Mouse (Mus musculus) intestine, postnatal 0 days (tissue): ENCODE results near the gene Dnph1. TPM values are rescaled to one million over a fixed set of nuclear protein-coding genes. Genes with fewer than 3 reads are reported as not detected.

ENCODE experiments used
- ATAC-seq: fragments of 200-750 bp; cut with Nextera tagmentation; 2 replicates; pipeline ENCODE4 v1.8.0; 2017; ENCODE audit warnings: mild to moderate bottlenecking, moderate TSS enrichment, moderate library complexity
- H3K27ac ChIP-seq: fragments of 300-500 bp; sonication (generic); 2 replicates; pipeline ENCODE4 v1.5.1; 2014; ENCODE audit warnings: mild to moderate bottlenecking, low read depth, low read length, moderate library complexity
- H3K27me3 ChIP-seq: fragments of 300-500 bp; sonication (generic); replicated peaks from 2 replicates; pipeline ENCODE4 v1.6.1; 2014; ENCODE audit warnings: low read length, mixed read lengths; ENCODE audit not compliant: control insufficient read depth, insufficient read depth
- H3K36me3 ChIP-seq: fragments of 300-500 bp; sonication (generic); 2 replicates; pipeline ENCODE4 v1.6.1; 2014; ENCODE audit warnings: mild to moderate bottlenecking, moderate library complexity; ENCODE audit not compliant: control insufficient read depth, insufficient read depth
- H3K4me1 ChIP-seq: fragments of 300-500 bp; sonication (generic); replicated peaks from 2 replicates; pipeline ENCODE4 v1.6.1; 2014; ENCODE audit warnings: antibody characterized with exemption, low read length, mixed read lengths; ENCODE audit not compliant: control insufficient read depth, insufficient read depth
- H3K4me2 ChIP-seq: fragments of 300-500 bp; sonication (generic); replicated peaks from 2 replicates; pipeline ENCODE4 v1.6.1; 2014; ENCODE audit warnings: low read depth, mild to moderate bottlenecking, moderate library complexity
- H3K4me3 ChIP-seq: fragments of 300-500 bp; sonication (generic); 2 replicates; pipeline ENCODE4 v1.5.1; 2014; ENCODE audit warnings: low read depth, low read length
- H3K9ac ChIP-seq: fragments of 300-500 bp; sonication (generic); 2 replicates; pipeline ENCODE4 v1.6.1; 2014; ENCODE audit warnings: mild to moderate bottlenecking, low read depth, low read length
- H3K9me3 ChIP-seq: fragments of 300-500 bp; sonication (generic); 2 replicates; pipeline ENCODE4 v1.6.1; 2016; ENCODE audit warnings: mixed run types; ENCODE audit not compliant: control insufficient read depth
- CTCF ChIP-seq: sonication (generic); IDR thresholded peaks from 2 replicates; pipeline ENCODE4 v1.5.1; 2016; ENCODE audit warnings: low read depth, mild to moderate bottlenecking, control low read depth, antibody characterized with exemption, moderate library complexity
- WGBS: fragments of 180-500 bp; shearing (Covaris S2); extraction: QIAGEN DNeasy Blood & Tissue Kit; methylation state at CpG from one replicate; pipeline ENCODE4 v1.1.7; 2014; 5-methylcytosine and 5-hydroxymethylcytosine counted together
- polyA plus RNA-seq: library from polyadenylated mRNA; unstranded; fragments of >200 nt; fragmentation: Nextera tagmentation; extraction: Ambion mirVana; gene quantifications from 2 replicates; pipeline ENCODE4 v1.2.1, GENCODE M21; 2015

The Dnph1 gene
- polyA plus RNA-seq, 1 experiment from 2014 or later, result 10.9 TPM

GRCm38 (mm10) chr17:46477286-46477685, 19.2 kb upstream of the Dnph1 start:
- TF ChIP-seq CTCF, result no peak
- ATAC-seq, result no peak
- H3K9ac ChIP-seq, result no peak overlapping the region
- no peak overlapping the region for H3K4me3 ChIP-seq
- H3K27me3 ChIP-seq, result peaks cover 4% of the 10 kb centered on the region; the same call in 1 of the 2 replicates
- 86% methylated on average over 15 of the region's 15 CpGs for WGBS
- H3K4me1 ChIP-seq, result no peaks in the 10 kb centered on the region
- no peak overlapping the region for H3K4me2 ChIP-seq
- no peak overlapping the region for H3K27ac ChIP-seq
- H3K36me3 ChIP-seq, result no peaks in the 10 kb centered on the region
- no peaks in the 10 kb centered on the region for H3K9me3 ChIP-seq

GRCm38 (mm10) chr17:46483561-46484001, 12.9 kb upstream of the Dnph1 start:
- H3K4me1 ChIP-seq, result no peaks in the 10 kb centered on the region
- no peak overlapping the region for H3K27ac ChIP-seq
- peaks cover 64% of the 10 kb centered on the region for H3K27me3 ChIP-seq
- H3K4me2 ChIP-seq, result peak overlapping the region; percentile 57
- H3K36me3 ChIP-seq, result no peaks in the 10 kb centered on the region
- no peak overlapping the region for H3K9ac ChIP-seq
- peak overlapping the region; percentile 32 for H3K4me3 ChIP-seq
- no peak for TF ChIP-seq CTCF
- WGBS, result 1% methylated on average over 14 of the region's 16 CpGs
- ATAC-seq, result peak; percentile 59
- no peaks in the 10 kb centered on the region for H3K9me3 ChIP-seq

GRCm38 (mm10) chr17:46484021-46484431, 12.5 kb upstream of the Dnph1 start:
- H3K9ac ChIP-seq, result no peak overlapping the region
- peak overlapping the region; percentile 57 for H3K4me2 ChIP-seq
- H3K27ac ChIP-seq, result no peak overlapping the region
- peaks cover 67% of the 10 kb centered on the region for H3K27me3 ChIP-seq
- WGBS, result 3% methylated on average over 13 of the region's 13 CpGs
- ATAC-seq, result peak; percentile 31
- no peaks in the 10 kb centered on the region for H3K36me3 ChIP-seq
- no peaks in the 10 kb centered on the region for H3K9me3 ChIP-seq
- no peak for TF ChIP-seq CTCF
- H3K4me1 ChIP-seq, result no peaks in the 10 kb centered on the region
- H3K4me3 ChIP-seq, result peak overlapping the region; percentile 32

- Histone ChIP-seq H3K27ac (no peak overlapping the region), H3K9me3 (no peaks in the 10 kb centered on the region), H3K27me3 (peaks cover 67% of the 10 kb centered on the region), H3K4me2 (peak overlapping the region; percentile 57), H3K36me3 (no peaks in the 10 kb centered on the region), H3K9ac (no peak overlapping the region), H3K4me1 (no peaks in the 10 kb centered on the region), H3K4me3 (peak overlapping the region; percentile 32; the same call in 1 of the 2 replicates)
- ATAC-seq, result no peak
- peak; percentile 49 for TF ChIP-seq CTCF
- 22% methylated on average over 6 of the region's 6 CpGs for WGBS
Observed at GRCm38 (mm10) chr17:46484461-46484875, 12.0 kb upstream of the Dnph1 start.

- peaks cover 63% of the 10 kb centered on the region for H3K27me3 ChIP-seq
Observed at GRCm38 (mm10) chr17:46486995-46487394, 9.5 kb upstream of the Dnph1 start.

GRCm38 (mm10) chr17:46487431-46487830, 9.1 kb upstream of the Dnph1 start, which contains the start of gene Ttbk1:
Gene Ttbk1 (minus strand): TSS chr17:46487675.
- no peak for ATAC-seq
- no peak for TF ChIP-seq CTCF
- no peak within 1 kb of the TSS for H3K27ac ChIP-seq

More at GRCm38 (mm10) chr17:46486995-46487394, 9.5 kb upstream of the Dnph1 start:
- 7% methylated on average over 16 of the region's 22 CpGs for WGBS
- Histone ChIP-seq H3K9me3 (no peaks in the 10 kb centered on the region), H3K4me2 (peak overlapping the region; percentile 52), H3K36me3 (no peaks in the 10 kb centered on the region), H3K27ac (no peak overlapping the region), H3K4me3 (peak overlapping the region; percentile 29), H3K4me1 (no peaks in the 10 kb centered on the region), H3K9ac (no peak overlapping the region)
- ATAC-seq, result no peak
- no peak for TF ChIP-seq CTCF

More at GRCm38 (mm10) chr17:46487431-46487830, 9.1 kb upstream of the Dnph1 start, which contains the start of gene Ttbk1:
- peaks cover 63% of the 10 kb centered on the region for H3K27me3 ChIP-seq
- H3K36me3 ChIP-seq, result no peaks in the 10 kb centered on the region
- peak within 1 kb of the TSS; percentile 52 for H3K4me2 ChIP-seq
- no peak within 1 kb of the TSS for H3K9ac ChIP-seq
- H3K4me3 ChIP-seq, result peak within 1 kb of the TSS; percentile 29
- no peaks in the 10 kb centered on the region for H3K9me3 ChIP-seq
- WGBS, result 2% methylated on average over 43 of the region's 49 CpGs
- no peaks in the 10 kb centered on the region for H3K4me1 ChIP-seq
